Mouse (Mus musculus) 3T3-L1 (cell line): ENCODE data around the gene Efl1.

Experiments used
- DNase-seq: peaks from one replicate; pipeline ENCODE4 v3.0.0-alpha.2; 2015; ENCODE audit warnings: low read depth, low spot score

The Efl1 gene

GRCm38 (mm10) chr7:82648353-82649080, at the start of gene Efl1, which contains the start of gene Saxo2:
Gene Efl1 (plus strand): TSS chr7:82648614.
Gene Saxo2 (minus strand): TSS chr7:82648528.
- DNase-seq, result peak; percentile 88

GRCm38 (mm10) chr7:82602008-82602407, 46.4 kb upstream of the Efl1 start:
- no peak for DNase-seq

- DNase-seq, result no peak
These were observed 43.0 kb upstream of the Efl1 start for GRCm38 (mm10) chr7:82605425-82605824.

- peak; percentile 66 for DNase-seq
These were observed 38.8 kb upstream of the Efl1 start for GRCm38 (mm10) chr7:82609629-82610028.

GRCm38 (mm10) chr7:82625342-82625741, 23.1 kb upstream of the Efl1 start:
- DNase-seq, result peak; percentile 67

- no peak for DNase-seq
These were observed 1.2 kb upstream of the Efl1 start for GRCm38 (mm10) chr7:82647183-82647582.

GRCm38 (mm10) chr7:82647909-82648308, 505 bp upstream of the Efl1 start:
- no peak for DNase-seq

GRCm38 (mm10) chr7:82649081-82649445, 649 bp downstream of the Efl1 start:
- peak; percentile 72 for DNase-seq

- peak; percentile 90 for DNase-seq
These were observed 16.2 kb downstream of the Efl1 start for GRCm38 (mm10) chr7:82664604-82665003.

- no peak for DNase-seq
These were observed 27.6 kb downstream of the Efl1 start for GRCm38 (mm10) chr7:82676001-82676400.

GRCm38 (mm10) chr7:82676834-82677233, 28.4 kb downstream of the Efl1 start:
- DNase-seq, result peak; percentile 9

GRCm38 (mm10) chr7:82679901-82680300, 31.5 kb downstream of the Efl1 start:
- DNase-seq, result no peak

GRCm38 (mm10) chr7:82688736-82689135, 40.3 kb downstream of the Efl1 start:
- DNase-seq, result peak; percentile 72

GRCm38 (mm10) chr7:82691021-82691738, 42.8 kb downstream of the Efl1 start:
- DNase-seq, result no peak

GRCm38 (mm10) chr7:82697668-82698067, 49.3 kb downstream of the Efl1 start:
- DNase-seq, result peak; percentile 27

GRCm38 (mm10) chr7:82698968-82699367, 50.6 kb downstream of the Efl1 start:
- no peak for DNase-seq

- DNase-seq, result no peak
These were observed 54.2 kb downstream of the Efl1 start for GRCm38 (mm10) chr7:82702384-82703343.

- no peak for DNase-seq
These were observed 60.8 kb downstream of the Efl1 start for GRCm38 (mm10) chr7:82709172-82709571.

- DNase-seq, result peak; percentile 70
These were observed 66.9 kb downstream of the Efl1 start for GRCm38 (mm10) chr7:82715210-82715911.

- no peak for DNase-seq
These were observed 67.6 kb downstream of the Efl1 start for GRCm38 (mm10) chr7:82715912-82716601.

GRCm38 (mm10) chr7:82719285-82719684, 70.9 kb downstream of the Efl1 start:
- peak; percentile 52 for DNase-seq
